ENCODE assay signal across 16 mouse cellular contexts in the genomic region with DNA sequence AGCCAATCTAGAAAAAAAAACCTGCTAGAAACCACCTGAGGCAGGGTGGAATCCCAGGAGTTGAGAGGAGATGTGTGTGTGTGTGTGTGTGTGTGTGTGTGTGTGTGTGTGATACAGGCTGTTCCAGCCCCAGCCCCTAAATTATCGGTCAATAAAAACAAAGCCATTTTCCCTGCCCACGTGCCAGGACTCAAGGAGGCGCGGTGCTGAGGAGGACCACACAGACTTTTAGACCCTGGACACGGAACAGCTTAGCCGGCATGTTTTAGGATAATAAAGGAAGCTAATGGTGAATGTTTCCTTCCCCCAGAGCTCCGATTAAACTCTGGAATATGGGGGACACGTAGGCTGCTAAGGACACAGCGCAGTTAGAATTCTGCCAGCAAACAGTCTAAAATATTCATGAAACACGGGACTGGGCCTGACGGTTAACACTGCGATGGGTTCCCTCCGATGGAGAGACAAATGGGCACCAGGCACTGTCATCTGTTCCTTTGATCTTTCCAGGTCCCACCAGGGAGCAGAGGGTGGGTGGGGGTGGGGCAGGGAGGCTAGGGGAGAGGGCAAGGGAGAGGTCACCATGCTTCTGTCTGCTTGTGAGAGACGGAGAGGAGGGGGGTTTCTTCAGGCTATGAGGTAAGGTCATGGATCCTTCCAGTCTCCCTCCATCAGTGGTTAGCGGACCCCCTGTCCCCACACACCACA.
DNase-seq lines count a peak whose midpoint lies in the region; ATAC-seq and TF ChIP-seq lines count a peak whose summit lies in the region.
"Had no signal": no experiment of that assay in that cellular context is flagged by ENCODE, and none has a peak within 500 bp of the region (broad histone marks: within the 10 kb centered on the region; RNA-seq: fewer than 3 reads in every experiment).

No protein-coding gene starts in this region.

- peak; percentile 56 for DNase-seq in hindbrain, embryonic 10.5 days (ENCODE audit: low spot score)
- no peak for DNase-seq in hindbrain, postnatal 0 days (ENCODE audit: low spot score)
- DNase-seq in kidney, adult 8-10 months, result no peak
- no peak for DNase-seq in adrenal gland, adult 8-10 months
- DNase-seq: adrenal gland, adult 2 months; cerebellum, adult 8-10 months; gastrocnemius, postnatal 10 days; liver, postnatal 0 days; lung, postnatal 4 days; thymus, postnatal 36 days had no signal

- no peak overlapping the region for H3K4me2 ChIP-seq in hindbrain, postnatal 0 days (ENCODE audit: low read depth, low read length)
- H3K4me2 ChIP-seq in hindbrain, embryonic 12.5 days (replicated peaks), result no peak overlapping the region
- H3K4me2 ChIP-seq in midbrain, embryonic 12.5 days (replicated peaks), result 0 out of 2 replicates have a peak overlapping the region, but pooled peaks have one; percentile 5
- no peak overlapping the region for H3K4me2 ChIP-seq in neural tube, embryonic 13.5 days

- no peak overlapping the region for H3K9ac ChIP-seq in hindbrain, postnatal 0 days (replicated peaks; ENCODE audit: low read length)
- no peak overlapping the region; the same call in 1 of the 2 replicates for H3K9ac ChIP-seq in hindbrain, embryonic 12.5 days
- no peak overlapping the region for H3K9ac ChIP-seq in midbrain, embryonic 12.5 days (replicated peaks)
- H3K9ac ChIP-seq in neural tube, embryonic 13.5 days, result peak overlapping the region; percentile 28
- H3K9ac ChIP-seq: liver, postnatal 0 days had no signal

- H3K36me3 ChIP-seq in hindbrain, embryonic 10.5 days, result no peaks in the 10 kb centered on the region
- no peaks in the 10 kb centered on the region for H3K36me3 ChIP-seq in hindbrain, postnatal 0 days (ENCODE audit: insufficient read depth, low read length)
- no peaks in the 10 kb centered on the region for H3K36me3 ChIP-seq in hindbrain, embryonic 12.5 days
- no peaks in the 10 kb centered on the region for H3K36me3 ChIP-seq in midbrain, embryonic 12.5 days
- no peaks in the 10 kb centered on the region for H3K36me3 ChIP-seq in neural tube, embryonic 13.5 days
- H3K36me3 ChIP-seq: G1E had no signal

- WGBS in hindbrain, embryonic 10.5 days, result 17% methylated on average over 15 of the region's 15 CpGs
- 25% methylated on average over 15 of the region's 15 CpGs for WGBS in hindbrain, postnatal 0 days
- 18% methylated on average over 15 of the region's 15 CpGs for WGBS in hindbrain, embryonic 12.5 days
- 25% methylated on average over 15 of the region's 15 CpGs for WGBS in midbrain, embryonic 12.5 days
- 8% methylated on average over 15 of the region's 15 CpGs for WGBS in neural tube, embryonic 13.5 days

- no peak for ATAC-seq in hindbrain, postnatal 0 days
- ATAC-seq in hindbrain, embryonic 12.5 days (ENCODE audit: low FRiP score), result 0 out of 2 replicates have a peak, but pooled peaks have one; percentile 30
- ATAC-seq in midbrain, embryonic 12.5 days (ENCODE audit: low FRiP score, low read depth), result peak; percentile 13; the same call in 1 of the 2 replicates
- peak; percentile 19; the same call in 1 of the 2 replicates for ATAC-seq in neural tube, embryonic 13.5 days (ENCODE audit: low read depth)
- no peak for ATAC-seq in granulocyte monocyte progenitor cell, adult 5-6 weeks (replicated peaks; ENCODE audit: poor library complexity, severe bottlenecking)

- peaks cover 73% of the 10 kb centered on the region for H3K4me1 ChIP-seq in hindbrain, embryonic 10.5 days (replicated peaks)
- H3K4me1 ChIP-seq in hindbrain, postnatal 0 days (ENCODE audit: insufficient read depth, low read length), result peaks cover 44% of the 10 kb centered on the region
- peaks cover 55% of the 10 kb centered on the region for H3K4me1 ChIP-seq in hindbrain, embryonic 12.5 days
- peaks cover 51% of the 10 kb centered on the region for H3K4me1 ChIP-seq in midbrain, embryonic 12.5 days
- peaks cover 57% of the 10 kb centered on the region for H3K4me1 ChIP-seq in neural tube, embryonic 13.5 days (replicated peaks)

- H3K9me3 ChIP-seq in hindbrain, embryonic 10.5 days, result no peaks in the 10 kb centered on the region
- H3K9me3 ChIP-seq in hindbrain, postnatal 0 days (ENCODE audit: low read length), result no peaks in the 10 kb centered on the region
- no peaks in the 10 kb centered on the region for H3K9me3 ChIP-seq in hindbrain, embryonic 12.5 days (replicated peaks)
- no peaks in the 10 kb centered on the region for H3K9me3 ChIP-seq in midbrain, embryonic 12.5 days
- no peaks in the 10 kb centered on the region for H3K9me3 ChIP-seq in neural tube, embryonic 13.5 days

- H3K27ac ChIP-seq in hindbrain, embryonic 10.5 days, result peak overlapping the region; percentile 84
- H3K27ac ChIP-seq in hindbrain, postnatal 0 days, result no peak overlapping the region
- H3K27ac ChIP-seq in hindbrain, embryonic 12.5 days, result no peak overlapping the region
- H3K27ac ChIP-seq in midbrain, embryonic 12.5 days (replicated peaks), result 0 out of 2 replicates have a peak overlapping the region, but pooled peaks have one; percentile 15
- H3K27ac ChIP-seq in neural tube, embryonic 13.5 days (replicated peaks), result peak overlapping the region; percentile 49; the same call in 1 of the 2 replicates

- H3K4me3 ChIP-seq in hindbrain, embryonic 10.5 days, result peak overlapping the region; percentile 18
- no peak overlapping the region for H3K4me3 ChIP-seq in hindbrain, postnatal 0 days (ENCODE audit: low read length)
- no peak overlapping the region for H3K4me3 ChIP-seq in hindbrain, embryonic 12.5 days
- no peak overlapping the region for H3K4me3 ChIP-seq in midbrain, embryonic 12.5 days
- no peak overlapping the region for H3K4me3 ChIP-seq in neural tube, embryonic 13.5 days
- H3K4me3 ChIP-seq: erythroblast, embryonic 14.5 days had no signal

- H3K27me3 ChIP-seq in hindbrain, embryonic 10.5 days (ENCODE audit: insufficient read depth, poor library complexity, severe bottlenecking), result peaks cover 6% of the 10 kb centered on the region; the same call in 1 of the 2 replicates
- no peaks in the 10 kb centered on the region for H3K27me3 ChIP-seq in hindbrain, postnatal 0 days (ENCODE audit: insufficient read depth, low read length)
- H3K27me3 ChIP-seq in hindbrain, embryonic 12.5 days, result peaks cover 4% of the 10 kb centered on the region; the same call in 1 of the 2 replicates
- H3K27me3 ChIP-seq in midbrain, embryonic 12.5 days, result 0 out of 2 replicates have a peak, but pooled peaks cover 7% of the 10 kb centered on the region
- no peaks in the 10 kb centered on the region for H3K27me3 ChIP-seq in neural tube, embryonic 13.5 days

- TF ChIP-seq CTCF in hindbrain, postnatal 0 days (IDR thresholded peaks at IDR 0.05; ENCODE audit: low read depth), result no peak

Comparison
In these comparisons a context has a peak if more than half of its experiments do, and no peak if none do; other contexts are left out.
1. H3K27ac ChIP-seq: peak in hindbrain, embryonic 10.5 days (single experiment), midbrain, embryonic 12.5 days (single experiment) and neural tube, embryonic 13.5 days (single experiment); none in hindbrain, postnatal 0 days (single experiment) and hindbrain, embryonic 12.5 days (single experiment).
2. ATAC-seq: peak in hindbrain, embryonic 12.5 days (single experiment), midbrain, embryonic 12.5 days (single experiment) and neural tube, embryonic 13.5 days (single experiment); none in hindbrain, postnatal 0 days (single experiment) and granulocyte monocyte progenitor cell, adult 5-6 weeks (single experiment).